ENCODE assay signal across 8 mouse cellular contexts in the genomic region with DNA sequence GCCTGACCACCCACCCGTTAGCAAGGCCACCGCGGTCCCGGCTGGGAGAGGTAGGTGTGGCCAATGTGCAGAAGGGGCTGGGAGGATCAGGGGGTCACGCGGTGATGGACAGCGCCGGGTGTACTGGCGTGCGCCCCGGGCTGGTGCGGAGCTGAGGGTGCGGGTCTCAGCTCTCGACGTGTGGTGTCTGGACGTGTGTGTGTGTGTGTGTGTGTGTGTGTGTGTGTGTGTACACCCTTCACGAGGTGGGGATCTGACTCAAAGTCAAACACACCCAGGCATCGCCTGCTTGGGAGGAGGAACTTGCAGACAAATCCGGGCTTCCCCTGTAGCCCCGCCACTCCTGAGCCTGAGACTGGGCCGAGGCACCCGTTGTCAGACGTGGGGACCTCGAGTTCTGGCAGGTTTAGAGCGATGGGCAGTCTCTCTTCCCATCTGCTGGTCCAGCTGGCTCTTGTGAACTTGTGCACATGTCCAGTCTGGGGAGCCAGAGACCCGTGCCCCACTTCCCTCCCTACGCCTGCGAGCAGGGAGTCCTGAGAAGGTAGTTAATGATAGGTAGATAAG. TPM values are rescaled to one million over a fixed set of nuclear protein-coding genes. Genes with fewer than 3 reads are reported as not detected.
A peak's percentile ranks its signal among the peaks of the same experiment; 100 is the strongest.
DNase-seq lines count a peak whose midpoint lies in the region; ATAC-seq and TF ChIP-seq lines count a peak whose summit lies in the region.

A gene (minus strand): TSS at position 59 of the 567 bp plus-strand sequence.

- TF ChIP-seq POLR2A in bone marrow macrophage, adult 2 months (IDR thresholded peaks at IDR 0.05; ENCODE audit: borderline replicate concordance, low read depth, low read length) = no peak

- H3K9me3 ChIP-seq in forebrain, postnatal 0 days (ENCODE audit: low read length) = no peaks in the 10 kb centered on the region
- H3K9me3 ChIP-seq in hindbrain, embryonic 13.5 days = no peaks in the 10 kb centered on the region
- H3K9me3 ChIP-seq in liver, embryonic 11.5 days (ENCODE audit: control insufficient read depth, low read length) = no peaks in the 10 kb centered on the region

- H3K27ac ChIP-seq in left cerebral cortex, adult 2 months = peak within 1 kb of the TSS; percentile 92
- no peak within 1 kb of the TSS for H3K27ac ChIP-seq in bone marrow macrophage, adult 2 months (ENCODE audit: insufficient read depth, low read depth, low read length)
- 0 out of 2 replicates have a peak within 1 kb of the TSS, but pooled peaks have one; percentile 9 for H3K27ac ChIP-seq in forebrain, postnatal 0 days (ENCODE audit: low read depth, low read length)
- peak within 1 kb of the TSS; percentile 52 for H3K27ac ChIP-seq in hindbrain, embryonic 13.5 days
- no peak within 1 kb of the TSS for H3K27ac ChIP-seq in liver, embryonic 11.5 days (ENCODE audit: low read depth, low read length)

- TF ChIP-seq CTCF in left cerebral cortex, adult 2 months (IDR thresholded peaks at IDR 0.05) = no peak
- TF ChIP-seq CTCF in bone marrow macrophage, adult 2 months (IDR thresholded peaks at IDR 0.05; ENCODE audit: low read depth, low read length) = no peak
- no peak for TF ChIP-seq CTCF in forebrain, postnatal 0 days (IDR thresholded peaks at IDR 0.05; ENCODE audit: low read depth)

- no peaks in the 10 kb centered on the region for H3K4me1 ChIP-seq in bone marrow macrophage, adult 2 months (ENCODE audit: control insufficient read depth, insufficient read depth, low read length)
- 0 out of 2 replicates have a peak, but pooled peaks cover 8% of the 10 kb centered on the region for H3K4me1 ChIP-seq in forebrain, postnatal 0 days (ENCODE audit: insufficient read depth)
- H3K4me1 ChIP-seq in hindbrain, embryonic 13.5 days (replicated peaks) = peaks cover 61% of the 10 kb centered on the region
- H3K4me1 ChIP-seq in liver, embryonic 11.5 days (replicated peaks; ENCODE audit: control insufficient read depth, insufficient read depth, low read length) = peaks cover 32% of the 10 kb centered on the region

- peak within 1 kb of the TSS; percentile 65 for H3K4me3 ChIP-seq in left cerebral cortex, adult 2 months
- H3K4me3 ChIP-seq in bone marrow macrophage, adult 2 months (ENCODE audit: insufficient read depth, low read length) = peak within 1 kb of the TSS; percentile 48
- peak within 1 kb of the TSS; percentile 68 for H3K4me3 ChIP-seq in forebrain, postnatal 0 days (ENCODE audit: low read depth, low read length)
- H3K4me3 ChIP-seq in hindbrain, embryonic 13.5 days = peak within 1 kb of the TSS; percentile 56
- peak within 1 kb of the TSS; percentile 55 for H3K4me3 ChIP-seq in liver, embryonic 11.5 days (ENCODE audit: low read depth, low read length)

- 9% methylated on average over 28 of the region's 28 CpGs for WGBS in forebrain, postnatal 0 days
- WGBS in hindbrain, embryonic 13.5 days = 7% methylated on average over 28 of the region's 28 CpGs
- WGBS in liver, embryonic 11.5 days = 5% methylated on average over 28 of the region's 28 CpGs

- no peaks in the 10 kb centered on the region for H3K36me3 ChIP-seq in forebrain, postnatal 0 days (ENCODE audit: insufficient read depth)
- peaks cover 3% of the 10 kb centered on the region for H3K36me3 ChIP-seq in hindbrain, embryonic 13.5 days
- no peaks in the 10 kb centered on the region for H3K36me3 ChIP-seq in liver, embryonic 11.5 days (ENCODE audit: control insufficient read depth, insufficient read depth, low read length)

- H3K4me2 ChIP-seq in forebrain, postnatal 0 days (ENCODE audit: low read depth) = peak within 1 kb of the TSS; percentile 96
- peak within 1 kb of the TSS; percentile 93 for H3K4me2 ChIP-seq in hindbrain, embryonic 13.5 days
- peak within 1 kb of the TSS; percentile 86 for H3K4me2 ChIP-seq in liver, embryonic 11.5 days

- no peaks in the 10 kb centered on the region for H3K27me3 ChIP-seq in forebrain, postnatal 0 days (ENCODE audit: insufficient read depth, low read length)
- peaks cover 52% of the 10 kb centered on the region for H3K27me3 ChIP-seq in hindbrain, embryonic 13.5 days
- H3K27me3 ChIP-seq in liver, embryonic 11.5 days (replicated peaks; ENCODE audit: control insufficient read depth, insufficient read depth, low read length) = peaks cover 46% of the 10 kb centered on the region

- no peak for DNase-seq in left cerebral cortex, adult 2 months (ENCODE audit: extremely low spot score in 1 of 2, low spot score in 2 of 2)
- no peak for DNase-seq in left cerebral cortex, adult 9 months (ENCODE audit: low spot score in 2 of 2)
- no peak for DNase-seq in forebrain, postnatal 0 days
- no peak for DNase-seq in liver, embryonic 11.5 days (ENCODE audit: low spot score)
- DNase-seq in retina, embryonic 14.5 days (ENCODE audit: low spot score) = peak; percentile 57
- DNase-seq in thymus, postnatal 14 days = no peak

- intact Hi-C loops in left cerebral cortex, adult 2 months (cut with DNase I) = no loop called here

- ATAC-seq in forebrain, postnatal 0 days = peak; percentile 7; the same call in 1 of the 2 replicates
- peak; percentile 19 for ATAC-seq in hindbrain, embryonic 13.5 days (ENCODE audit: low FRiP score)
- ATAC-seq in liver, embryonic 11.5 days (replicated peaks; ENCODE audit: low FRiP score) = no peak

- H3K9ac ChIP-seq in forebrain, postnatal 0 days = peak within 1 kb of the TSS; percentile 81
- peak within 1 kb of the TSS; percentile 89 for H3K9ac ChIP-seq in hindbrain, embryonic 13.5 days
- H3K9ac ChIP-seq in liver, embryonic 11.5 days (ENCODE audit: low read depth, low read length) = 0 out of 2 replicates have a peak within 1 kb of the TSS, but pooled peaks have one; percentile 20

RNA-seq across cellular contexts. Expression of the gene that starts here (rescaled TPM):
- 10 to 100 TPM; 42.8 to 45.3 TPM for total RNA-seq in left cerebral cortex, adult 2 months (2021)
- polyA plus RNA-seq in bone marrow macrophage, adult 2 months (2012; ENCODE audit: insufficient read depth, insufficient read length, missing spikeins) = not detected in 2 replicates
- total RNA-seq in forebrain, postnatal 0 days (2014; rRNA removed) = 20.7 and 22.7 TPM in 2 replicates
- polyA plus RNA-seq in forebrain, postnatal 0 days (2015; fragmentation: Nextera tagmentation; extraction: Ambion mirVana) = 24.9 and 27.6 TPM in 2 replicates
- polyA plus RNA-seq in hindbrain, embryonic 13.5 days (2015; fragmentation: Nextera tagmentation; extraction: Ambion mirVana) = 16.4 and 18.1 TPM in 2 replicates
- 2.0 and 2.5 TPM in 2 replicates for polyA plus RNA-seq in liver, embryonic 11.5 days (2014; fragmentation: Nextera tagmentation; extraction: Ambion mirVana)

Comparison
In these comparisons a context has a peak if more than half of its experiments do, and no peak if none do; other contexts are left out.
1. H3K27ac ChIP-seq: peak in left cerebral cortex, adult 2 months (single experiment), forebrain, postnatal 0 days (single experiment) and hindbrain, embryonic 13.5 days (single experiment); none in bone marrow macrophage, adult 2 months (single experiment) and liver, embryonic 11.5 days (single experiment).
2. H3K9ac ChIP-seq: peak in every context shown above with its lines; median percentile 89 in hindbrain, embryonic 13.5 days; 81 in forebrain, postnatal 0 days; 20 in liver, embryonic 11.5 days.
3. Peak in every context shown above with its lines, with median percentiles within 50 percentile points of each other: H3K4me3 ChIP-seq and H3K4me2 ChIP-seq.